Mouse (Mus musculus) embryo, embryonic 10.5 days (tissue): ENCODE measurements around the gene Tmem204.
"Not testable (repeated sequence)": the region's sequence is repeated elsewhere in the genome, so short reads cannot be mapped to it uniquely, and the experiment has no call there.

ENCODE experiments used
- DNase-seq: peaks from one replicate; pipeline ENCODE4 v3.0.0-alpha.2; 2015; ENCODE audit warnings: low spot score

Tmem204 gene

GRCm38 (mm10) chr17:25083444-25083931, at the start of gene Tmem204:
Gene Tmem204 (minus strand): TSS chr17:25083591.
- DNase-seq: peak; percentile 90

- DNase-seq: peak; percentile 11
These were observed 46.7 kb upstream of the Tmem204 start for GRCm38 (mm10) chr17:25130060-25130459.

GRCm38 (mm10) chr17:25127681-25128080, 44.3 kb upstream of the Tmem204 start:
- no peak for DNase-seq

- DNase-seq: peak; percentile 23
These were observed 43.7 kb upstream of the Tmem204 start for GRCm38 (mm10) chr17:25127079-25127478.

- not testable (repeated sequence) for DNase-seq
These were observed 42.2 kb upstream of the Tmem204 start for GRCm38 (mm10) chr17:25125442-25126060.

GRCm38 (mm10) chr17:25123979-25124378, 40.6 kb upstream of the Tmem204 start:
- DNase-seq: peak; percentile 38

- DNase-seq: peak; percentile 18
These were observed 37.0 kb upstream of the Tmem204 start, which contains the start of gene Ptx4 for GRCm38 (mm10) chr17:25120406-25120805. Gene Ptx4 (plus strand): TSS chr17:25120760.

- DNase-seq: no peak
These were observed 33.9 kb upstream of the Tmem204 start for GRCm38 (mm10) chr17:25117263-25117662.

GRCm38 (mm10) chr17:25115664-25116432, 32.5 kb upstream of the Tmem204 start, which contains the start of gene Telo2:
Gene Telo2 (minus strand): TSS chr17:25115967.
- peak; percentile 95 for DNase-seq

- no peak for DNase-seq
These were observed 31.7 kb upstream of the Tmem204 start for GRCm38 (mm10) chr17:25114908-25115645.

GRCm38 (mm10) chr17:25112423-25112810, 29.0 kb upstream of the Tmem204 start:
- no peak for DNase-seq

GRCm38 (mm10) chr17:25111739-25112422, 28.5 kb upstream of the Tmem204 start:
- DNase-seq: no peak

- DNase-seq: no peak
These were observed 27.8 kb upstream of the Tmem204 start for GRCm38 (mm10) chr17:25111220-25111619.

GRCm38 (mm10) chr17:25110590-25110989, 27.2 kb upstream of the Tmem204 start:
- DNase-seq: no peak

- peak; percentile 60 for DNase-seq
These were observed 26.2 kb upstream of the Tmem204 start for GRCm38 (mm10) chr17:25109578-25109977.

GRCm38 (mm10) chr17:25107786-25108185, 24.4 kb upstream of the Tmem204 start:
- no peak for DNase-seq

GRCm38 (mm10) chr17:25101338-25101737, 17.9 kb upstream of the Tmem204 start:
- DNase-seq: no peak

GRCm38 (mm10) chr17:25100052-25100451, 16.7 kb upstream of the Tmem204 start:
- DNase-seq: no peak

GRCm38 (mm10) chr17:25096221-25096620, 12.8 kb upstream of the Tmem204 start:
- no peak for DNase-seq

- no peak for DNase-seq
These were observed 7.1 kb upstream of the Tmem204 start for GRCm38 (mm10) chr17:25090450-25090849.

- DNase-seq: no peak
These were observed 5.8 kb upstream of the Tmem204 start for GRCm38 (mm10) chr17:25089158-25089557.

- DNase-seq: no peak
These were observed 3.3 kb upstream of the Tmem204 start for GRCm38 (mm10) chr17:25086724-25087123.
